Mouse (Mus musculus) CH12.LX (cell line): ENCODE measurements around the gene Pla2g1b. TPM values are rescaled to one million over a fixed set of nuclear protein-coding genes. Genes with fewer than 3 reads are reported as not detected.

Source experiments
- DNase-seq: peaks from one replicate; pipeline ENCODE4 v3.0.0-alpha.2; 2013; ENCODE audit errors: extremely low read depth
- H3K27ac ChIP-seq: 2 replicates; pipeline ENCODE4 v1.5.1; 2012; ENCODE audit warnings: low read depth, mild to moderate bottlenecking, control low read depth, moderate library complexity; ENCODE audit not compliant: insufficient read depth
- H3K27me3 ChIP-seq: replicated peaks from 2 replicates; pipeline ENCODE3; 2012; ENCODE audit warnings: inconsistent platforms
- H3K36me3 ChIP-seq, 2 experiments: replicated peaks in 1 of 2; 2 replicates each; pipeline versions ENCODE3 to v1.6.1; 2012; ENCODE audit warnings: inconsistent platforms in 1 of 2, low read length in 1 of 2, mild to moderate bottlenecking in 1 of 2, mixed read lengths in 1 of 2, moderate library complexity in 1 of 2; ENCODE audit not compliant: control insufficient read depth in 1 of 2, insufficient read depth in 1 of 2
- H3K4me1 ChIP-seq, 2 experiments: 2 replicates each; pipeline ENCODE4 v1.6.1; 2012; ENCODE audit warnings: inconsistent platforms in 1 of 2, moderate library complexity in 1 of 2; ENCODE audit not compliant: insufficient read depth in 2 of 2, control insufficient read depth in 1 of 2
- H3K4me2 ChIP-seq: 2 replicates; pipeline ENCODE4 v1.6.1; 2012; ENCODE audit warnings: low read depth, mild to moderate bottlenecking, control low read depth; ENCODE audit not compliant: poor library complexity, insufficient read depth, severe bottlenecking
- H3K4me3 ChIP-seq, 3 experiments: fragments of 150-350 bp in 1 of 3; sonication (generic) in 1 of 3; replicated peaks in 1 of 3; 2 replicates each; pipeline versions ENCODE3 to v1.5.1; 2011 to 2012; ENCODE audit warnings: low read depth in 2 of 3, low read length in 2 of 3, mild to moderate bottlenecking in 2 of 3, moderate library complexity in 2 of 3, control low read depth in 1 of 3, improper control_type of control experiment in 1 of 3, inconsistent platforms in 1 of 3, mixed read lengths in 1 of 3; ENCODE audit not compliant: poor library complexity in 1 of 3
- H3K79me2 ChIP-seq: replicated peaks from 2 replicates; pipeline ENCODE4 v1.6.1; 2012; ENCODE audit warnings: mild to moderate bottlenecking, moderate library complexity; ENCODE audit not compliant: control insufficient read depth, poor library complexity, insufficient read depth, severe bottlenecking; ENCODE audit errors: extremely low read depth
- H3K9ac ChIP-seq: 2 replicates; pipeline ENCODE4 v1.6.1; 2012; ENCODE audit warnings: low read depth, mild to moderate bottlenecking, control low read depth, moderate library complexity; ENCODE audit not compliant: insufficient read depth
- H3K9me3 ChIP-seq: replicated peaks from 2 replicates; pipeline ENCODE3; 2012; ENCODE audit warnings: low read length, inconsistent platforms, mixed read lengths
- CHD1 ChIP-seq: IDR thresholded peaks from 2 replicates; pipeline ENCODE4 v1.6.1; 2012; ENCODE audit warnings: low read depth, low read length, improper control_type of control experiment, inconsistent platforms
- CTCF ChIP-seq, 2 experiments: IDR thresholded peaks in 1 of 2; conservative IDR thresholded peaks in 1 of 2; 2 replicates each; pipeline ENCODE4 v1.5.1; 2011 to 2012; ENCODE audit warnings: low read depth in 2 of 2, low read length in 2 of 2, improper control_type of control experiment in 1 of 2, inconsistent platforms in 1 of 2, mild to moderate bottlenecking in 1 of 2, moderate library complexity in 1 of 2
- EP300 ChIP-seq: IDR thresholded peaks from 2 replicates; pipeline ENCODE4 v1.6.1; 2011; ENCODE audit warnings: low read length, improper control_type of control experiment
- HCFC1 ChIP-seq: IDR thresholded peaks from 2 replicates; pipeline ENCODE4 v1.6.1; 2012; ENCODE audit warnings: low read depth, mild to moderate bottlenecking, inconsistent platforms, low read length, improper control_type of control experiment
- IRF4 ChIP-seq: IDR thresholded peaks from 2 replicates; pipeline ENCODE4 v1.6.1; 2014; ENCODE audit warnings: low read depth, mild to moderate bottlenecking, inconsistent platforms, low read length, improper control_type of control experiment
- JUN ChIP-seq: IDR thresholded peaks from 2 replicates; pipeline ENCODE4 v1.6.1; 2011; ENCODE audit warnings: low read depth, mild to moderate bottlenecking, low read length, improper control_type of control experiment, moderate library complexity; ENCODE audit not compliant: insufficient read depth
- JUND ChIP-seq: conservative IDR thresholded peaks from 2 replicates; pipeline ENCODE4 v1.6.1; 2011; ENCODE audit warnings: low read depth, low read length, improper control_type of control experiment
- MAFK ChIP-seq: IDR thresholded peaks from 2 replicates; pipeline ENCODE4 v1.6.1; 2011; ENCODE audit warnings: low read length, improper control_type of control experiment; ENCODE audit not compliant: insufficient replicate concordance
- MAX ChIP-seq: IDR thresholded peaks from 2 replicates; pipeline ENCODE4 v1.6.1; 2011; ENCODE audit warnings: low read length, improper control_type of control experiment
- MAZ ChIP-seq: IDR thresholded peaks from 2 replicates; pipeline ENCODE4 v1.6.1; 2012; ENCODE audit warnings: low read depth, mild to moderate bottlenecking, inconsistent platforms, low read length, improper control_type of control experiment, moderate library complexity
- MXI1 ChIP-seq: IDR thresholded peaks from 2 replicates; pipeline ENCODE4 v1.6.1; 2011; ENCODE audit warnings: mild to moderate bottlenecking, low read depth, low read length, improper control_type of control experiment
- POLR2A ChIP-seq: IDR thresholded peaks from 2 replicates; pipeline ENCODE4 v1.6.1; 2011; ENCODE audit warnings: low read depth, mild to moderate bottlenecking, improper control_type of control experiment, low read length
- POLR2AphosphoS2 ChIP-seq: IDR thresholded peaks from 2 replicates; pipeline ENCODE4 v1.6.1; 2011; ENCODE audit warnings: low read depth, low read length, improper control_type of control experiment
- RCOR1 ChIP-seq: conservative IDR thresholded peaks from 2 replicates; pipeline ENCODE4 v1.6.1; 2012; ENCODE audit warnings: low read depth, mild to moderate bottlenecking, inconsistent platforms, low read length, improper control_type of control experiment
- SMC3 ChIP-seq: IDR thresholded peaks from 2 replicates; pipeline ENCODE4 v1.6.1; 2011; ENCODE audit warnings: low read depth, low read length, improper control_type of control experiment
- TBP ChIP-seq: conservative IDR thresholded peaks from 2 replicates; pipeline ENCODE4 v1.6.1; 2011; ENCODE audit warnings: low read depth, low read length, improper control_type of control experiment
- TCF12 ChIP-seq: IDR thresholded peaks from 2 replicates; pipeline ENCODE4 v1.6.1; 2014; ENCODE audit warnings: low read depth, mild to moderate bottlenecking, inconsistent platforms, low read length, improper control_type of control experiment
- UBTF ChIP-seq: IDR thresholded peaks from 2 replicates; pipeline ENCODE4 v1.6.1; 2012; ENCODE audit warnings: low read depth, mild to moderate bottlenecking, inconsistent platforms, low read length, improper control_type of control experiment, moderate library complexity
- USF1 ChIP-seq: IDR thresholded peaks from 2 replicates; pipeline ENCODE4 v1.6.1; 2014; ENCODE audit warnings: low read depth, mild to moderate bottlenecking, inconsistent platforms, low read length, improper control_type of control experiment
- ZKSCAN1 ChIP-seq: IDR thresholded peaks from 2 replicates; pipeline ENCODE4 v1.6.1; 2012; ENCODE audit warnings: low read depth, inconsistent platforms, low read length, improper control_type of control experiment, borderline replicate concordance
- ZNF384 ChIP-seq: IDR thresholded peaks from 2 replicates; pipeline ENCODE4 v1.6.1; 2012; ENCODE audit warnings: low read depth, low read length, improper control_type of control experiment, inconsistent platforms
- dilution Hi-C: fragments of 300-500 bp; cut with MboI; formaldehyde crosslinking; loops from 2 replicates; pipeline ENCODE4 v1.14.3; 2020; ENCODE audit warnings: low sequenced_read_pairs; ENCODE audit not compliant: extremely low pct_unique_long_range_greater_than_20kb, extremely low pct_ligation_motif_present
- in situ Hi-C: fragments of 300-500 bp; cut with MboI; formaldehyde crosslinking; loops from 3 replicates; pipeline ENCODE4 v1.14.3; 2019; ENCODE audit warnings: low sequenced_read_pairs, low pct_ligation_motif_present, low pct_unique_long_range_greater_than_20kb, mixed read lengths
- polyA plus RNA-seq: library from polyadenylated mRNA; unstranded; fragments of >175 nt; gene quantifications from 2 replicates; pipeline ENCODE4 v1.2.1, GENCODE M21; 2012; ENCODE audit warnings: low read depth; ENCODE audit not compliant: insufficient read length
- total RNA-seq, 2 experiments: library from RNA; depleted of rRNA; stranded (reverse); fragments of 300-350 nt in 1 of 2; fragments of >200 nt in 1 of 2; gene quantifications; 2 replicates each; pipeline ENCODE4 v1.2.3; 2012 to 2014

Gene Pla2g1b
- total and polyA plus RNA-seq, 3 experiments: not detected

- no peak overlapping the region for H3K4me3 ChIP-seq
- peaks cover 27 to 49% of the 10 kb centered on the region in 2 experiments for H3K4me1 ChIP-seq
These were observed 44.0 kb downstream of the Pla2g1b start for GRCm38 (mm10) chr5:115509790-115510689.

GRCm38 (mm10) chr5:115512375-115512774, 46.3 kb downstream of the Pla2g1b start:
- Histone ChIP-seq H3K27ac (no peak overlapping the region), H3K4me1 (peaks cover 29 to 64% of the 10 kb centered on the region in 2 experiments), H3K9ac (no peak overlapping the region), H3K4me3 (no peak overlapping the region), H3K79me2 (no peaks in the 10 kb centered on the region; the same call in 1 of the 2 replicates), H3K9me3 (no peaks in the 10 kb centered on the region), H3K4me2 (no peak overlapping the region), H3K36me3 (peaks cover 2 to 29% of the 10 kb centered on the region in 2 experiments), H3K27me3 (no peaks in the 10 kb centered on the region)
- no peak for DNase-seq
- no peak for TF ChIP-seq MXI1
- in situ Hi-C loops (no loop called here), dilution Hi-C loops (no loop called here)

More at GRCm38 (mm10) chr5:115509790-115510689, 44.0 kb downstream of the Pla2g1b start:
- H3K9ac ChIP-seq: no peak overlapping the region
- dilution Hi-C loops (no loop called here), in situ Hi-C loops (no loop called here)
- no peaks in the 10 kb centered on the region for H3K9me3 ChIP-seq
- H3K4me2 ChIP-seq: no peak overlapping the region
- peaks cover 2 to 28% of the 10 kb centered on the region in 2 experiments for H3K36me3 ChIP-seq
- no peak for DNase-seq
- no peak overlapping the region for H3K27ac ChIP-seq
- TF ChIP-seq POLR2AphosphoS2 (no peak), TCF12 (no peak), POLR2A (no peak), HCFC1 (no peak), TBP (no peak), IRF4 (no peak), MAX (no peak), JUN (no peak), RCOR1 (no peak), SMC3 (no peak), EP300 (no peak), ZKSCAN1 (no peak), MAZ (no peak), UBTF (no peak), JUND (no peak), CTCF (conservative IDR thresholded peaks at IDR 0.05 in 1 of 2, IDR thresholded peaks at IDR 0.05 in 1 of 2; ENCODE audit: low read depth in 2 of 2, low read length in 2 of 2) (no peak), USF1 (no peak), ZNF384 (no peak), MAFK (no peak), CHD1 (no peak)
- TF ChIP-seq, all 38 proteins: peak for 0
- Histone ChIP-seq H3K79me2 (no peaks in the 10 kb centered on the region; the same call in 1 of the 2 replicates), H3K27me3 (peaks cover 4% of the 10 kb centered on the region)
